Mouse (Mus musculus): ENCODE measurements around the gene Serpina12. TPM values are rescaled to one million over a fixed set of nuclear protein-coding genes. Genes with fewer than 3 reads are reported as not detected.
A peak's percentile ranks its signal among the peaks of the same experiment; 100 is the strongest.

Gene Serpina12
- polyA plus RNA-seq, 1 experiment from 2014 or later = not detected

GRCm38 (mm10) chr12:104033752-104034151 is 10.5 kb downstream of the Serpina12 start:
- DNase-seq (ENCODE audit: low spot score, missing footprints) (no peak), ATAC-seq (ENCODE audit: low FRiP score) (no peak)
- no peak overlapping the region for H3K4me3 ChIP-seq (ENCODE audit: low read depth, low read length)
- H3K9ac ChIP-seq (ENCODE audit: low read length) = no peak overlapping the region
- H3K9me3 ChIP-seq (ENCODE audit: control insufficient read depth, low read length) = no peaks in the 10 kb centered on the region
- H3K27ac ChIP-seq (ENCODE audit: low read depth, low read length) = no peak overlapping the region
- no peaks in the 10 kb centered on the region for H3K36me3 ChIP-seq (ENCODE audit: control insufficient read depth, insufficient read depth, low read length)
- H3K4me1 ChIP-seq (ENCODE audit: control insufficient read depth, insufficient read depth, low read length) = no peaks in the 10 kb centered on the region
- no peaks in the 10 kb centered on the region for H3K27me3 ChIP-seq (ENCODE audit: control insufficient read depth, insufficient read depth, low read length)
- no peak overlapping the region for H3K4me2 ChIP-seq
- 83% methylated on average over 1 of the region's 1 CpGs for WGBS

DNA sequence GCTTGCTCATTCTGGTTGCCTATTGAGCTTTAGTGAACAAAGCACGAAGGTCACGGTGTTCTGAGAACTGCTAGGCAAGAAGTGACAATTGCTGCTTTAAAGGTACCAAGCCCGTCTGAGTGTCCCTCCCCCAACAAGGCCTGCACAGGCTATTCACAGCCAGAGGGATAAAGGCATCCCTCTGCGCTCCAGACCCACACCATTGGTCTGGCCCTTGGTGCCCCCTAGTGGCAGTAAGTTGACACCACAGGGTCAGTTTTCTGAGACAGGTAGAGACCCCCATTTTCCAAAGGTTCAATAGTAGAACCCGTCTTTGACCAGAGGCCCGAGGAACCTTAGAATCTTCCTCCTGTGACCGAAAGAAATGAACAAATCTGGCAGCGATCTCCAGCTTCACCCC is 14.3 kb downstream of the Serpina12 start:
- 40% methylated on average over 8 of the region's 8 CpGs for WGBS
- no peak overlapping the region for H3K4me2 ChIP-seq
- H3K4me1 ChIP-seq (ENCODE audit: control insufficient read depth, insufficient read depth, low read length) = no peaks in the 10 kb centered on the region
- no peak overlapping the region for H3K4me3 ChIP-seq (ENCODE audit: low read depth, low read length)
- DNase-seq (ENCODE audit: low spot score, missing footprints) = no peak
- H3K27me3 ChIP-seq (ENCODE audit: control insufficient read depth, insufficient read depth, low read length) = no peaks in the 10 kb centered on the region
- H3K9me3 ChIP-seq (ENCODE audit: control insufficient read depth, low read length) = no peaks in the 10 kb centered on the region
- H3K27ac ChIP-seq (ENCODE audit: low read depth, low read length) = no peak overlapping the region
- ATAC-seq (ENCODE audit: low FRiP score) = peak; percentile 72
- H3K36me3 ChIP-seq (ENCODE audit: control insufficient read depth, insufficient read depth, low read length) = no peaks in the 10 kb centered on the region
- no peak overlapping the region for H3K9ac ChIP-seq (ENCODE audit: low read length)

GRCm38 (mm10) chr12:104015280-104015679 is 29.0 kb downstream of the Serpina12 start:
- Histone ChIP-seq H3K4me3 (ENCODE audit: low read depth, low read length) (no peak overlapping the region), H3K27me3 (ENCODE audit: control insufficient read depth, insufficient read depth, low read length) (no peaks in the 10 kb centered on the region), H3K9me3 (ENCODE audit: control insufficient read depth, low read length) (no peaks in the 10 kb centered on the region), H3K36me3 (ENCODE audit: control insufficient read depth, insufficient read depth, low read length) (no peaks in the 10 kb centered on the region), H3K9ac (ENCODE audit: low read length) (no peak overlapping the region), H3K4me1 (ENCODE audit: control insufficient read depth, insufficient read depth, low read length) (no peaks in the 10 kb centered on the region), H3K4me2 (no peak overlapping the region), H3K27ac (ENCODE audit: low read depth, low read length) (no peak overlapping the region)
- ATAC-seq (ENCODE audit: low FRiP score) (no peak), DNase-seq (ENCODE audit: low spot score, missing footprints) (no peak)
- 90% methylated on average over 3 of the region's 3 CpGs for WGBS

DNA sequence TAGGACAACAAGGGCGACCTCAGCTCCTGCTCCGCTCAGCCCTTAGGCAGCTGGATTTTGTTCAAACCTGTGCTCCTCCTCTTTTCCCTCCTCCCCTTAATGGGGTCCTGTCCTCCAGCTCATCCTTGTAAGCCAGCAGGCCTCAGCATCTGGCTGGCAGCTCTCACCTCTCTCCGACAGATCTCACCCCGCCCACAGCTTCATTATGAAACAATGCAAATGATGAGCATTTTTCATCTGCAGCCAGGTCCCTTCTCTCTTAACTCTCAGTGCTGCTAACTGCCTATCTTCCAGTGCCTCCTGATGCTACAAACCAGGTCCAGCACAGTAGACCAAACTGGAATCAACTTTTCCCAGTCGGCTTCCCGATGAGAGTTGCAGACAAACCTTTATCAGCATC is 30.6 kb downstream of the Serpina12 start, which contains the start of gene Serpina9:
Gene Serpina9 (minus strand): TSS at position 136 of the 400 bp plus-strand sequence.
- 91% methylated on average over 6 of the region's 6 CpGs for WGBS
- H3K9me3 ChIP-seq (ENCODE audit: control insufficient read depth, low read length) = no peaks in the 10 kb centered on the region
- no peaks in the 10 kb centered on the region for H3K27me3 ChIP-seq (ENCODE audit: control insufficient read depth, insufficient read depth, low read length)
- no peak within 1 kb of the TSS for H3K9ac ChIP-seq (ENCODE audit: low read length)
- no peaks in the 10 kb centered on the region for H3K36me3 ChIP-seq (ENCODE audit: control insufficient read depth, insufficient read depth, low read length)
- no peak within 1 kb of the TSS for H3K4me2 ChIP-seq
- DNase-seq (ENCODE audit: low spot score, missing footprints) = no peak
- H3K4me3 ChIP-seq (ENCODE audit: low read depth, low read length) = no peak within 1 kb of the TSS
- no peak for ATAC-seq (ENCODE audit: low FRiP score)
- no peak within 1 kb of the TSS for H3K27ac ChIP-seq (ENCODE audit: low read depth, low read length)
- H3K4me1 ChIP-seq (ENCODE audit: control insufficient read depth, insufficient read depth, low read length) = no peaks in the 10 kb centered on the region

DNA sequence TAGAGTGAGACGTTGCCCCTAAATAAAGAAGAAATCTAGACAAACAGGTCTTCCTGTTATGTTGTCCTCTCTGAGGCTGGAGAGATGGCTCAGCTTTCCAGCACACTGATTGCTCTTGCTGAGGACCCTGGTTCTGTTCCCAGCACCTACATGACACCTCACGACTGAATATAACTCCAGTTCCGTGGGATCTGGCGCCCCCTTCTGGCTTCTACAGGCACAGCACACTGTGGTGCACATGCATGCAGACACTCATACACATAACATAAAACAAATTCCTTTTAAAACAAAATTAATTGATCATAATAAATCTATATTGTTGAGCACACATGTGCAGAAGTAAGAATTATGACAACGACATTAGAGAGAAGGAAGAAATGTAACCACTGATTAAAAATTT is 39.6 kb downstream of the Serpina12 start:
- no peak overlapping the region for H3K27ac ChIP-seq (ENCODE audit: low read depth, low read length)
- ATAC-seq (ENCODE audit: low FRiP score) (no peak), DNase-seq (ENCODE audit: low spot score, missing footprints) (no peak)
- no peak overlapping the region for H3K4me3 ChIP-seq (ENCODE audit: low read depth, low read length)
- H3K9ac ChIP-seq (ENCODE audit: low read length) = no peak overlapping the region
- no peaks in the 10 kb centered on the region for H3K27me3 ChIP-seq (ENCODE audit: control insufficient read depth, insufficient read depth, low read length)
- no peaks in the 10 kb centered on the region for H3K4me1 ChIP-seq (ENCODE audit: control insufficient read depth, insufficient read depth, low read length)
- no peak overlapping the region for H3K4me2 ChIP-seq
- no peaks in the 10 kb centered on the region for H3K36me3 ChIP-seq (ENCODE audit: control insufficient read depth, insufficient read depth, low read length)
- WGBS = 86% methylated on average over 5 of the region's 5 CpGs
- no peaks in the 10 kb centered on the region for H3K9me3 ChIP-seq (ENCODE audit: control insufficient read depth, low read length)

DNA sequence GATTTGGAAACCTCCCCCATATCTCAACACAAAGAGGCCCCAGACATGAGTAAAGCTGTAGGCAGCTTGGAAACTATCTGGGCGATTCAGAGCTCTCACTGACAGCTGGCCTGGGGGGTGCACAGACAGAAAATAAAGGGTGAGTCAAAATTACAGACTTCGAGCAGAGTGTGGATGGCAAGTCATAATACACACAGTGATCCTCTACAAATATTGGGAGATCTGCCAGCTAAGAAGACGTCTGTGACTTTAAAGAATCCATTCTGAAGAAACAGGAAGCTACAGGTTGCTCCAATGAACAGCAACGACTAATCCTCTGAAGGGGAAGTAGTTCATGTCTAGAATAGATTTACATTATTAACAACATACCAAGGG is 41.0 kb downstream of the Serpina12 start:
- no peak overlapping the region for H3K9ac ChIP-seq (ENCODE audit: low read length)
- 72% methylated on average over 4 of the region's 4 CpGs for WGBS
- H3K36me3 ChIP-seq (ENCODE audit: control insufficient read depth, insufficient read depth, low read length) = no peaks in the 10 kb centered on the region
- no peaks in the 10 kb centered on the region for H3K9me3 ChIP-seq (ENCODE audit: control insufficient read depth, low read length)
- DNase-seq (ENCODE audit: low spot score, missing footprints) = no peak
- no peak overlapping the region for H3K27ac ChIP-seq (ENCODE audit: low read depth, low read length)
- H3K4me1 ChIP-seq (ENCODE audit: control insufficient read depth, insufficient read depth, low read length) = no peaks in the 10 kb centered on the region
- ATAC-seq (ENCODE audit: low FRiP score) = no peak
- no peaks in the 10 kb centered on the region for H3K27me3 ChIP-seq (ENCODE audit: control insufficient read depth, insufficient read depth, low read length)
- H3K4me3 ChIP-seq (ENCODE audit: low read depth, low read length) = no peak overlapping the region
- no peak overlapping the region for H3K4me2 ChIP-seq

DNA sequence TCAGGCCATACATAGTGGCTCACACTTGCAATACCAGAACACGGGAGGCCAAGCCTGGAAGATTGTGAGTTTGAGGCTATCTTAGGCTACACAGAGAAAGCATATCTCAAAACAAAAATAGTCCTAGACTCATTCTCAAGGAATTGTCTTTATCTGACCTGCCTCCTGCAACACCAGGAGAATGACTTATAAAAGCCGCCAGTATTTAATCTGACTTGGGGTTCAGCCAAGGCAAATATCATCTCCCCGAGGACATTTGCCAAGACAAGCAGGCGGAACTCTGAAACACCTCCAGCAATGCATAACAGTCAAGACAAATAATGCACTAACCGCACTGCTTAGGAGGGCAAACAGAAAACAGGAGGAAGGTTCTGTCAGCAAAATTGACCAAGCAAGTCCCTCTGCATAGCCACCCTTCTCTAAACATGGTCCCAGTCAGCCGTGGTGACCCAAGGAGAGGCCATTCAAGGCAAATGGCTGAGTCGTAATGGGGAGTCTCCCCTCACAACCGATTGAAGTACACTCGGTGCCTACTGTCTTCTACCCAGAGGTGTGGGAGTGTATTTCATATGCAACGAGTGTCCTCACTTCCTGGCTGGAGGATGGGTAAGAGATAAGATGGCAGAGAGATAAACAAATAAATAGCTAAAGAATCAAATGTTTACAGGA is 41.5 kb downstream of the Serpina12 start:
- ATAC-seq (ENCODE audit: low FRiP score) = no peak
- no peak for DNase-seq (ENCODE audit: low spot score, missing footprints)
- no peak overlapping the region for H3K4me3 ChIP-seq (ENCODE audit: low read depth, low read length)
- WGBS = 91% methylated on average over 10 of the region's 10 CpGs
- no peaks in the 10 kb centered on the region for H3K9me3 ChIP-seq (ENCODE audit: control insufficient read depth, low read length)
- no peak overlapping the region for H3K27ac ChIP-seq (ENCODE audit: low read depth, low read length)
- no peak overlapping the region for H3K9ac ChIP-seq (ENCODE audit: low read length)
- no peaks in the 10 kb centered on the region for H3K36me3 ChIP-seq (ENCODE audit: control insufficient read depth, insufficient read depth, low read length)
- H3K27me3 ChIP-seq (ENCODE audit: control insufficient read depth, insufficient read depth, low read length) = no peaks in the 10 kb centered on the region
- H3K4me2 ChIP-seq = no peak overlapping the region
- H3K4me1 ChIP-seq (ENCODE audit: control insufficient read depth, insufficient read depth, low read length) = no peaks in the 10 kb centered on the region

DNA sequence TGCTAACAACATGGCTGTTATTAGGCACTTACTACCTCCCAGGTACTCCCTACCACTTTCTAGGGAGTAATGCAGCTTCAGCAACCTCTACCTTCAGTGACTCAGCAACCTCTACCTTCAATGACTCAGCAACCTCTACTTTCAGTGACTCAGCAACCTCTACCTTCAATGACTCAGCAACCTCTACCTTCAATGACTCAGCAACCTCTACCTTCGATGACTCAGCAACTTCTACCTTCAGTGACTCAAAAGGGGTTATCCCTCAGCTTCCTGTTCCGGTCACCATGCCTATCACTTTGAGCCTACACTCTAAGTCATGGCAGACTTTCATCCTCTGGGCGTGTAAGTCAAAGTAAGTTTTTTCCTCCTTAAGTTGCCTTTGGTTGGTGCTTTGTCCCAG is 43.6 kb downstream of the Serpina12 start:
- WGBS = 88% methylated on average over 3 of the region's 3 CpGs
- ATAC-seq (ENCODE audit: low FRiP score) = no peak
- no peaks in the 10 kb centered on the region for H3K9me3 ChIP-seq (ENCODE audit: control insufficient read depth, low read length)

DNA sequence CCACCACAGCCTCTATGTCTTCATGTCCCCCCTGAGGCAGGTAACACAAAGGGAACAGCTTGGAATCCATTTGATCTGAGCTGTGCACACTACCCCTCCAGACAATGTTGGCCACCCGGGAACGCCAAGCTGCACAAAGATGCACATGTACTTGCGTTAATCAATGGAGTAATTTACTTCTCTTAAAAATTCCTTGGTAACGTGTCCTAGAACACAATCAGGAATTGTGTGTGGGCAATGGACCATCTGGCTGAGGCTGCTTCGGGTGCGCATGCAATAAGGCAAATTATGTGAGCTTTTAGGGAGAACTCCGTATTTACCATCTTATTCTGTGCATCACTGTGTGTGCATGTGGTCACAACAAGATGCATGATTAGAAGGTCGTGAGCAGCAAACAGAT is 44.6 kb downstream of the Serpina12 start:
- no peaks in the 10 kb centered on the region for H3K4me1 ChIP-seq (ENCODE audit: control insufficient read depth, insufficient read depth, low read length)
- no peak for ATAC-seq (ENCODE audit: low FRiP score)
- H3K9ac ChIP-seq (ENCODE audit: low read length) = no peak overlapping the region
- DNase-seq (ENCODE audit: low spot score, missing footprints) = no peak
- H3K9me3 ChIP-seq (ENCODE audit: control insufficient read depth, low read length) = no peaks in the 10 kb centered on the region
- no peak overlapping the region for H3K4me3 ChIP-seq (ENCODE audit: low read depth, low read length)
- H3K36me3 ChIP-seq (ENCODE audit: control insufficient read depth, insufficient read depth, low read length) = no peaks in the 10 kb centered on the region
- 87% methylated on average over 8 of the region's 8 CpGs for WGBS
- no peak overlapping the region for H3K4me2 ChIP-seq
- H3K27me3 ChIP-seq (ENCODE audit: control insufficient read depth, insufficient read depth, low read length) = no peaks in the 10 kb centered on the region
- H3K27ac ChIP-seq (ENCODE audit: low read depth, low read length) = no peak overlapping the region

More for the DNA sequence above, 43.6 kb downstream of the Serpina12 start:
- H3K4me1 ChIP-seq (ENCODE audit: control insufficient read depth, insufficient read depth, low read length) = no peaks in the 10 kb centered on the region
- H3K4me2 ChIP-seq = no peak overlapping the region
- H3K36me3 ChIP-seq (ENCODE audit: control insufficient read depth, insufficient read depth, low read length) = no peaks in the 10 kb centered on the region
- no peaks in the 10 kb centered on the region for H3K27me3 ChIP-seq (ENCODE audit: control insufficient read depth, insufficient read depth, low read length)
- no peak overlapping the region for H3K9ac ChIP-seq (ENCODE audit: low read length)
- no peak overlapping the region for H3K4me3 ChIP-seq (ENCODE audit: low read depth, low read length)
- no peak overlapping the region for H3K27ac ChIP-seq (ENCODE audit: low read depth, low read length)
- no peak for DNase-seq (ENCODE audit: low spot score, missing footprints)
